Mouse (Mus musculus) erythroblast, embryonic 14.5 days (primary cell): Measurements from ENCODE around the gene Podnl1. TPM values are rescaled to one million over a fixed set of nuclear protein-coding genes. Genes with fewer than 3 reads are reported as not detected.

Experiments used
- H3K27me3 ChIP-seq: 2 replicates; pipeline ENCODE4 v1.6.1; 2012; ENCODE audit warnings: inconsistent platforms; ENCODE audit not compliant: control insufficient read depth
- H3K36me3 ChIP-seq: 2 replicates; pipeline ENCODE4 v1.6.1; 2012; ENCODE audit warnings: mild to moderate bottlenecking, inconsistent platforms; ENCODE audit not compliant: control insufficient read depth
- H3K4me1 ChIP-seq: 2 replicates; pipeline ENCODE4 v1.6.1; 2012; ENCODE audit warnings: inconsistent platforms; ENCODE audit not compliant: control insufficient read depth
- H3K4me3 ChIP-seq: replicated peaks from 2 replicates; pipeline ENCODE3; 2012; ENCODE audit warnings: moderate library complexity, mild to moderate bottlenecking, inconsistent platforms
- H3K9me3 ChIP-seq: 2 replicates; pipeline ENCODE4 v1.6.1; 2012; ENCODE audit warnings: low read length, inconsistent platforms, mixed read lengths; ENCODE audit not compliant: control insufficient read depth
- GATA1 ChIP-seq: IDR thresholded peaks from 2 replicates; pipeline ENCODE4 v1.6.1; 2012; ENCODE audit warnings: low read length, inconsistent platforms, mixed read lengths
- TAL1 ChIP-seq: IDR thresholded peaks from 3 replicates; pipeline ENCODE4 v1.6.1; 2012; ENCODE audit warnings: low read length, inconsistent platforms, mixed read lengths
- polyA plus RNA-seq: library from polyadenylated mRNA; stranded (reverse); fragments of >175 nt; gene quantifications from 2 replicates; pipeline ENCODE4 v1.2.3, GENCODE M21; 2012

Podnl1 gene
- polyA plus RNA-seq, 1 experiment: not detected

DNA sequence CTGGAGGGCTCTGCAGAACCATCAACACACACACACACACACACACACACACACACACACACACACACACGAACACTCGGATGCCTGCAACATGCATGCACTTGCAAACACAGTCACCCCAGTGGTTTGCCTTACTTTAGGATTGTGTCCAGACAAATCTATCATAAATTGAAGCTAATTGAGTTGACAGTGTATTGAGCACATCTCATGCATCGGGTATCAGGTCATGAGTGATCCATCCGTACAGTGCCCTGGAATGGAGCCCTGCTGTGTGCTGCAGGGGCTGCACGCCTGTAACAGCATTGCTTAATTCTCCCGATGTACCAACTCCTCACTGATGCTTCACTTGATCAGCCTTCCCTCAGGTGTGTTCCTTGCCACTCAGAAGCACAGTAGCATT is 10.1 kb upstream of the Podnl1 start:
- Histone ChIP-seq H3K9me3 (no peaks in the 10 kb centered on the region), H3K36me3 (no peaks in the 10 kb centered on the region), H3K4me3 (no peak overlapping the region), H3K4me1 (no peaks in the 10 kb centered on the region), H3K27me3 (no peaks in the 10 kb centered on the region)
- TF ChIP-seq TAL1: no peak
- TF ChIP-seq GATA1: no peak

DNA sequence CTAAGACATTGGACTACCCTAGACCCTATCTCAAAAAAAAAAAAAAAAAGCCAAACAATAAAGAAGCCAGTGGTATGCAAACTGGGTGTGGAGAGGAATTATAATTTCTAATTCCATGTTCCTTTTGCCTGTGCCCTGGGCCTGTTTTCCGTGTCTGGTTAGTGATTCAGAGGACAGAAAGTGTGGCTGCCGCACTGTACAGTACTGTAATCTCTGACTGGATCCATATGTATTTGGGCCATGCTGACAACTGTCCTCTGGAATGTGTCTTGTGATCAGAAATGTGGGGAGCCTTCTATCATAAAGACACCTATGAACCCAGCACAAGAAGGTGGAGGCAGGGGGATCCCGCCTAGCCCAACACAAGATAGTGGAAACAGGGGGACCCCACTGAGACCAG is 3.6 kb upstream of the Podnl1 start:
- Histone ChIP-seq H3K27me3 (no peaks in the 10 kb centered on the region), H3K36me3 (no peaks in the 10 kb centered on the region), H3K9me3 (no peaks in the 10 kb centered on the region), H3K4me3 (no peak overlapping the region), H3K4me1 (no peaks in the 10 kb centered on the region)
- TF ChIP-seq TAL1 (no peak), GATA1 (no peak)

DNA sequence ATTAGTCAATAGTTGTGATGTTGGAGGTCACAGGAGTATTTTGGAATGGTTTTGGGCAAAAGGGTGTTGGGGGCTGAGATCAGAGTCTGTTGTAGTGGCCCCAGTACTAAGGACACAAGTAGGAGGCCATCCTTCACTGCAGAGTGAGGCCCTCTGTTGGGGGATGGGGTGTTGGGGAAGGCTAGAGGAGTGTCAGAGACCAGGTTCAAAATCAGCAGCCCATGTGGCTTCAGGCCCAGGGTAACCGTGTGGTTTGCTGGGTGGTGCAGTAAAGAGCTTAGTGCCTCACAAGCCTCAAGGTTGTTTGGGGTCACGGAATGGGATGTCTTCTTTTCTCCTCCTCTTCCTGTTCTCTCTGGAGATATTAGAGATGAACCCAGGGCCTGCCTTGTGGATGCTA is 953 bp downstream of the Podnl1 start:
- Histone ChIP-seq H3K4me1 (no peaks in the 10 kb centered on the region), H3K9me3 (no peaks in the 10 kb centered on the region), H3K4me3 (no peak overlapping the region), H3K36me3 (peaks cover under 1% of the 10 kb centered on the region), H3K27me3 (no peaks in the 10 kb centered on the region; the same call in 1 of the 2 replicates)
- no peak for TF ChIP-seq TAL1

DNA sequence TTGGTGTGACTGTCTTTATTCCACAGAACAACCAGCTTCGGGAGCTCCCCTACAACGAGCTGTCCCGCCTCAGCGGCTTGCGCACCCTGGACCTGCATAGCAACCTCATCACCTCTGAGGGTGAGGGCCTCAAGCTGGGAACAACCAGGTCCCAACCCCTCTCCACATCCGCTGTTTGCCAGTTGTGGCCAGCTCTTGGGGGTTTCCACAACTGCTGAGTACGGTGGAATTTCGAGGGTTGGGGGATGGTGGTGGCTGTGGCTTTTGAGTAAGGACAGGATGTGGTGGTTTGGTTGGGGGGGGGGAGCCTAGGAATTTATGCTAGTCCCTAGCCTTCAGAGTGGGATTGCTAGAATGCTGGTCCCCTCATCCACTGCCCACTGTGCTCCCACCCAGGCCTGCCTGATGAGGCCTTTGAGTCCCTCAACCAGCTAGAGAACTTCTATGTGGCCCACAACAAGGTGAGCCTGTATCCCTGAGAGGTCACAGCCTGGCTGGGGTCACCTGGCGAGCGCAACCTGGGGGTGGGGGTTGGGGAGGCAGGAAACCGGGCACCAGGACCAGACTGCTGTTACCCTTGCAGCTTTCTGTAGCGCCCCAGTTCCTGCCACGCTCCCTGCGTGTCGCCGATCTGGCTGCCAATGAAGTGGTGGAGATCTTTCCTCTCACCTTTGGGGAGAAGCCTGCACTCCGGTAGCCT is 1.6 kb downstream of the Podnl1 start:
- H3K4me3 ChIP-seq: no peak overlapping the region

DNA sequence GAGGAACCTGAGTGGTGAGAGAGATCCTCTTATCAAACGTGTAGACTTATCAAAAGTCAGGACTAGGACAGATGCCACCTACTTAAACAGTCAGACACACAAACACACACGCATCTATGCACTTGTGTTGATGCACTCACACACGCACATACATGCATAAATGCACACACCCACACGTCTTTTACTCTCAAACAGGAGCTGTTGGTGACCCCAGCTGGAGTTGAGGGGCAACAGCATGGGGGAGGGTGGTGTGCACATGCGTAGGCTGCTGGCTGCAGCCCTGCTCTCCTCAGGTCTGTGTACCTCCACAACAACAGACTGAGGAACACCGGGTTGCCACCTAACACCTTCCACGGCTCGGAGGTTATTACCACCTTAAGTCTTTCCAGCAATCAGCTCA is 2.5 kb downstream of the Podnl1 start:
- Histone ChIP-seq H3K9me3 (no peaks in the 10 kb centered on the region), H3K4me3 (no peak overlapping the region), H3K36me3 (peaks cover 14% of the 10 kb centered on the region), H3K27me3 (no peaks in the 10 kb centered on the region; the same call in 1 of the 2 replicates), H3K4me1 (no peaks in the 10 kb centered on the region)
- TF ChIP-seq TAL1 (no peak), GATA1 (no peak)

More for the DNA sequence above, 1.6 kb downstream of the Podnl1 start:
- TF ChIP-seq TAL1 (no peak), GATA1 (no peak)
- H3K36me3 ChIP-seq: peaks cover 6% of the 10 kb centered on the region
- H3K4me1 ChIP-seq: no peaks in the 10 kb centered on the region
- H3K27me3 ChIP-seq: no peaks in the 10 kb centered on the region; the same call in 1 of the 2 replicates
- no peaks in the 10 kb centered on the region for H3K9me3 ChIP-seq

DNA sequence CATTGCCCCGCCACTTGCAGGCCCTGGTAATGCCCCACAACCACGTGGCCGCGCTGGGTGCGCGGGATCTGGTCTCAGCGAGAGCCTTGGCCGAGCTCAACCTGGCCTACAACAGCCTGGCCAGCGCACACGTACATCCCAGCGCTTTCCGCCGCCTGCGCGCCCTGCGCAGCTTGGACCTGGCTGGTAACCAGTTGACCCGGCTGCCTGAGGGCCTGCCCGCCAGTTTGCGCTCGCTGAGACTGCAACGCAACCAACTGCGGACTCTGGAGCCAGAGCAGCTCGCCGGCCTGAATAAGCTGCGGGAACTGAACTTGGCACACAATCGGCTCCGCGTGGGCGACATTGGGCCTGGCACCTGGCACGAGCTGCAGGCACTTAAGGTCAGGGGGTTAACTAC is 5.0 kb downstream of the Podnl1 start:
- H3K4me1 ChIP-seq: no peaks in the 10 kb centered on the region
- TF ChIP-seq TAL1 (no peak), GATA1 (no peak)
- H3K27me3 ChIP-seq: no peaks in the 10 kb centered on the region; the same call in 1 of the 2 replicates

DNA sequence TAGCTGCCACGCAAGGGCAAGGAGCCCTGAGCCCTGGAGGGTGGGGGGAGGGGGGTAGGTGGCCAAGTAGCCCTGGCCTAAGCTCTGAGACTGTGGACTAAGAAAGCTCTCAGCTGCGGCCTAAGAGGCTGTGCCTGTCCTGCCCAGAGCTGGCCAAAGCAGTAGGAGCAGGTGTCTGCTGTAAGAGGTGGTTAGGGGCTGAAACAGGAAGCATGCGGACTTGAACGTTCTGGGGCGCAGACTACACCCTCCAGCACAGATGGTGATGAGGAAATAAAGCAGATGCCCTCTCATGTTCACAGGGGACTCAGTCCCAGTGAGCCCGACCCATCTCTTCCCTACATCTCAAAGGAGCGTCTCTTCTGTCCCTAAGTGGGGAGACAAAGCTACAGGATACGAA is 6.4 kb downstream of the Podnl1 start:
- Histone ChIP-seq H3K36me3 (peaks cover 52% of the 10 kb centered on the region), H3K4me1 (no peaks in the 10 kb centered on the region), H3K9me3 (no peaks in the 10 kb centered on the region), H3K4me3 (no peak overlapping the region), H3K27me3 (no peaks in the 10 kb centered on the region; the same call in 1 of the 2 replicates)
- TF ChIP-seq GATA1 (no peak), TAL1 (no peak)

More for the DNA sequence above, 5.0 kb downstream of the Podnl1 start:
- no peaks in the 10 kb centered on the region for H3K9me3 ChIP-seq
- H3K4me3 ChIP-seq: no peak overlapping the region
- peaks cover 38% of the 10 kb centered on the region for H3K36me3 ChIP-seq

DNA sequence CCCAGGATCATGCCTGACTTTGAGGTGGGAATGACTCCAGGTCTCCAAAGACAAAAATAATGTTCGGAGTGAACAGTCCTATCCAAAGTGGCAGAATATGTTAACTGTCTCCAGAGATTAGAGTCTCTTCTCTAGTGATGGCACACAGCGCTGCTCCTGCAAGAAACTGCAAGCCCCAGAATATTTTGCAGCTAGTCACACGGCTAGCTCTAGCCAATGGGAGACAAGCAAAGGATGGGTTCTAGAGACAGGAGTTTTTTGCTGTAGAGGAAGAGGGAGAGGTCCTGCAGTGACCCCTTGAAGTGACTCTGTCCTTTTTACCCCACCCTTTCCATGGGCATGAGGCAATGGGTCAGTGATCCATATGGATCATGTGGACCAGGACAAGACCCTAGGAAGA is 12.1 kb downstream of the Podnl1 start:
- TF ChIP-seq TAL1 (no peak), GATA1 (no peak)
- H3K27me3 ChIP-seq: no peaks in the 10 kb centered on the region
- no peaks in the 10 kb centered on the region for H3K9me3 ChIP-seq
- peaks cover 88% of the 10 kb centered on the region for H3K36me3 ChIP-seq
- no peak overlapping the region for H3K4me3 ChIP-seq
- H3K4me1 ChIP-seq: no peaks in the 10 kb centered on the region

DNA sequence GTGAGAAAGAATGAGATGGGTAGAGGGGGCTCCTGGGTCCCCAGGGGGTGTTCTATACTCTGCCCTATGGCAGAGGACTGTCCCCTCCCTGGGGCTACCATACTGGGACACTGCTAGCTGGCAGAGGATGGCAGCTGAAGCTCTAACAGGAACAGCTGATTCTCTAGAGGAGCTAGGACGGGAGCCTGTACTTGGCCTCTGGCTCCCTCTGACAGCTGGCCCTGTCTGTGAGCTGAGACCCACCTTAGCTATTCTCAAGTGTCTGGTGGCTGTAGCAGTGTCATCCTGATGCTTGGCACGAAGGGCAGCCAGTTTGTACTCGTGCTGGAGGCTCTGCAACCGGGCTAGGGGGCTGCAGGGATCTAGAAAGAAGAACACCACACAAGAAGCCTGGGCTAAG is 15.0 kb downstream of the Podnl1 start:
- H3K4me1 ChIP-seq: no peaks in the 10 kb centered on the region
- H3K36me3 ChIP-seq: peaks cover 75% of the 10 kb centered on the region
- no peaks in the 10 kb centered on the region for H3K9me3 ChIP-seq
- no peak overlapping the region for H3K4me3 ChIP-seq
- H3K27me3 ChIP-seq: no peaks in the 10 kb centered on the region
- no peak for TF ChIP-seq GATA1
- TF ChIP-seq TAL1: no peak
